Mouse (Mus musculus): Measurements from ENCODE around the gene Aif1l. TPM values are rescaled to one million over a fixed set of nuclear protein-coding genes. Genes with fewer than 3 reads are reported as not detected.

The Aif1l gene
- total RNA-seq (2014; rRNA removed; ENCODE audit: low replicate concordance): 21.6 and 35.9 TPM in 2 replicates
- 36.5 and 37.4 TPM in 2 replicates for polyA plus RNA-seq (2015; fragmentation: Nextera tagmentation; extraction: Ambion mirVana)

DNA sequence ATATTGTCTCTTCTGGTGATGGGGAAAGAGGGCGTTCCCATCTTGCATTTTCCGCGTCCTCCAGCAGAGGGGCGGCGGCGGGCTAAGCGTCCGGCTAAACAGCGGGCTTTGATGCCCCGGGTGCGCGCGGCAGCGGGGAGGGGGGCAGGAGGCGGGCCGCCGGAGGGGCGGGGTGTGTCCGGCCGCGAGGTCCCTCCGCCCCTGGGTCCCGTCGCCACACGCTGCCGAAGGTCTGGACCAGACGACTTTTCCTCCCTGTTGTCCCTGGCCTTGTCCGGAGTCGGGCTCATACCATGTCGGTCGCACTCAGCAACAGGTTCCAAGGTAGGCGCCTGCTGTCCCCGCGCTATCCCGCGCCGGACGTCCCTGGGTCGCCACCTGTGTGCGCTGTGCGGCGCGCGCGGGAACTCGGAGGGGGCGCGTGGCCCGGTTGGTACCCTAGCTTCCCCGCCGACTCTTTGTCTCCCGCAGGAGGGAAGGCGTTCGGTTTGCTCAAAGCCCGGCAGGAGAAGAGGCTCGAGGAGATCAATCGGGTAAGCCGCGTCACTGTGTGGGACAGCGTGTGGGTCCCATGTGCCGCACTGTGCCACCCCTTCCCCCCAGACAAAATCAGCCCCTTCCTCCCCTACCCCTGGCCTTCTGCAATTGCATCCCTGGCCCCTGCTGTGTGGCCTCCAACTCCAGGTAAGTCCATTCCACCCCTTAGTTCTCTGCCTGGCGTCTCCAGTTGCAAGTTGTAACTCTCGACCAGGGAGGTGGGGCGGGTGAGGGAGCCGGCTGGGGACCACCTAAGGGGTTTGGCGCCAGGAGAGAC, at the start of gene Aif1l:
Gene Aif1l, plus strand, starts transcription at position 82 of the 814 bp plus-strand sequence.
- no peaks in the 10 kb centered on the region for H3K9me3 ChIP-seq (replicated peaks; ENCODE audit: control insufficient read depth, low read length)
- H3K9ac ChIP-seq (replicated peaks; ENCODE audit: low read depth, low read length): peak within 1 kb of the TSS; percentile 53; the same call in 1 of the 2 replicates
- peaks cover 15% of the 10 kb centered on the region; the same call in 1 of the 2 replicates for H3K4me1 ChIP-seq (ENCODE audit: control insufficient read depth, insufficient read depth)
- peak within 1 kb of the TSS; percentile 93 for H3K4me2 ChIP-seq (ENCODE audit: low read depth, low read length)
- WGBS: under 1% methylated on average over 65 of the region's 66 CpGs
- TF ChIP-seq CTCF (IDR thresholded peaks at IDR 0.05; ENCODE audit: low read depth) (peak; percentile 45), EP300 (IDR thresholded peaks at IDR 0.05; ENCODE audit: low read depth) (no peak)
- no peak within 1 kb of the TSS for H3K27ac ChIP-seq (ENCODE audit: low read depth)
- ATAC-seq (ENCODE audit: insufficient read depth, low read depth) (peak; percentile 31; the same call in 1 of the 2 replicates), DNase-seq (ENCODE audit: low spot score) (peak; percentile 76)
- no peaks in the 10 kb centered on the region for H3K27me3 ChIP-seq (ENCODE audit: control insufficient read depth, insufficient read depth, low read length)
- peak within 1 kb of the TSS; percentile 58 for H3K4me3 ChIP-seq (ENCODE audit: low read depth, low read length)
- H3K36me3 ChIP-seq (replicated peaks; ENCODE audit: control insufficient read depth, insufficient read depth, low read length): no peaks in the 10 kb centered on the region

GRCm38 (mm10) chr2:31900932-31901331, 49.0 kb upstream of the Aif1l start:
- no peaks in the 10 kb centered on the region for H3K4me1 ChIP-seq (ENCODE audit: control insufficient read depth, insufficient read depth)
- H3K27ac ChIP-seq (ENCODE audit: low read depth): no peak overlapping the region
- no peaks in the 10 kb centered on the region for H3K27me3 ChIP-seq (ENCODE audit: control insufficient read depth, insufficient read depth, low read length)
- no peaks in the 10 kb centered on the region for H3K9me3 ChIP-seq (replicated peaks; ENCODE audit: control insufficient read depth, low read length)
- ATAC-seq (ENCODE audit: insufficient read depth, low read depth): no peak
- DNase-seq (ENCODE audit: low spot score): no peak
- no peak overlapping the region for H3K9ac ChIP-seq (replicated peaks; ENCODE audit: low read depth, low read length)
- no peak for TF ChIP-seq EP300 (IDR thresholded peaks at IDR 0.05; ENCODE audit: low read depth)
- no peak for TF ChIP-seq CTCF (IDR thresholded peaks at IDR 0.05; ENCODE audit: low read depth)
- WGBS: 47% methylated on average over 4 of the region's 4 CpGs
- H3K36me3 ChIP-seq (replicated peaks; ENCODE audit: control insufficient read depth, insufficient read depth, low read length): no peaks in the 10 kb centered on the region
- no peak overlapping the region for H3K4me3 ChIP-seq (ENCODE audit: low read depth, low read length)
- H3K4me2 ChIP-seq (ENCODE audit: low read depth, low read length): no peak overlapping the region

GRCm38 (mm10) chr2:31901659-31902362, 48.1 kb upstream of the Aif1l start:
- Histone ChIP-seq H3K9ac (replicated peaks; ENCODE audit: low read depth, low read length) (no peak overlapping the region), H3K4me1 (ENCODE audit: control insufficient read depth, insufficient read depth) (no peaks in the 10 kb centered on the region), H3K27ac (ENCODE audit: low read depth) (no peak overlapping the region), H3K4me3 (ENCODE audit: low read depth, low read length) (no peak overlapping the region), H3K9me3 (replicated peaks; ENCODE audit: control insufficient read depth, low read length) (no peaks in the 10 kb centered on the region), H3K27me3 (ENCODE audit: control insufficient read depth, insufficient read depth, low read length) (no peaks in the 10 kb centered on the region), H3K36me3 (replicated peaks; ENCODE audit: control insufficient read depth, insufficient read depth, low read length) (no peaks in the 10 kb centered on the region), H3K4me2 (ENCODE audit: low read depth, low read length) (no peak overlapping the region)
- no peak for ATAC-seq (ENCODE audit: insufficient read depth, low read depth)
- TF ChIP-seq EP300 (IDR thresholded peaks at IDR 0.05; ENCODE audit: low read depth) (no peak), CTCF (IDR thresholded peaks at IDR 0.05; ENCODE audit: low read depth) (no peak)
- no peak for DNase-seq (ENCODE audit: low spot score)
- WGBS: 56% methylated on average over 4 of the region's 4 CpGs

DNA sequence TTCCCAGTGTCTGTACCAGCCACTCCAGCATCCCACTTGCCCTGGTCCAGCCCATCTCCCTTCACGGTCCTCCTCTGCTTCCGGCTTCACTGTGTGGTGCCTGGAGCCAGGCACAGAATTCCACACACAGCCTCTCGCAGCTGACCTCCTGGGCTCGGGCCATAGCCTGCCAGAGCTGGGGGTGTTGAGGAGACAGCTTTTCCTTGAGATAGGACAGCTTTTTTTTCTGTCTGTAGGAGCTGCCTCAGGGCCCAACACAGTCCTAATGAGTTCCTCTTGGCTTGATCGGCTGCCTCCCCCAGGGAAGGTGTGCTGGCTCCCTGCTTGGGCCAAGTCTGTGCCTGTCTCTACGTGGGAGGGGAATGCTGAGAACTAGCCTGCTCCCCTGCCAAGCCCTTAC, 45.9 kb upstream of the Aif1l start:
- ATAC-seq (ENCODE audit: insufficient read depth, low read depth) (no peak), DNase-seq (ENCODE audit: low spot score) (no peak)
- WGBS: 34% methylated on average over 6 of the region's 6 CpGs
- H3K27ac ChIP-seq (ENCODE audit: low read depth): no peak overlapping the region
- no peak overlapping the region for H3K9ac ChIP-seq (replicated peaks; ENCODE audit: low read depth, low read length)
- no peaks in the 10 kb centered on the region for H3K36me3 ChIP-seq (replicated peaks; ENCODE audit: control insufficient read depth, insufficient read depth, low read length)
- no peaks in the 10 kb centered on the region for H3K9me3 ChIP-seq (replicated peaks; ENCODE audit: control insufficient read depth, low read length)
- no peaks in the 10 kb centered on the region for H3K4me1 ChIP-seq (ENCODE audit: control insufficient read depth, insufficient read depth)
- no peak for TF ChIP-seq CTCF (IDR thresholded peaks at IDR 0.05; ENCODE audit: low read depth)
- no peak for TF ChIP-seq EP300 (IDR thresholded peaks at IDR 0.05; ENCODE audit: low read depth)
- H3K27me3 ChIP-seq (ENCODE audit: control insufficient read depth, insufficient read depth, low read length): no peaks in the 10 kb centered on the region
- H3K4me2 ChIP-seq (ENCODE audit: low read depth, low read length): no peak overlapping the region
- H3K4me3 ChIP-seq (ENCODE audit: low read depth, low read length): no peak overlapping the region

DNA sequence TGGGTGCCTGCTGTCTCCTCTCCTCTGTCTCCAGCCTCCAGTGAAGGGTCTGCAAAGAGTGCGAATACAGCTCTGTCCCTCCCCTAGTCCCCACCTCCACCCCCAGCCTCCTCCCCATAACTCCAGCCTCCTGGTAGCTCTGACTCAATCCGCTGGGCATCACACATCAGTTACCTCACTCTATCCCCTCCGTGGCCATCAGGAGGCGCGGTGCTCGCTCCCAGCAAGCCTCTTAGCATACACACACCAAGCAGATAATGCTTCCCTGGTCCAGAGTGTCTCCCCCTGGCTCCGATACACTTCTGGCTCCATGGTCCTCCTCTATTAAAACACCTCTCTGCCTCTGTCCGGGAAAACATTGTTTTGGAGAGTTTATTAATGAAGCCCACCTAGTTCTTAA, 45.3 kb upstream of the Aif1l start:
- Histone ChIP-seq H3K27me3 (ENCODE audit: control insufficient read depth, insufficient read depth, low read length) (no peaks in the 10 kb centered on the region), H3K4me2 (ENCODE audit: low read depth, low read length) (no peak overlapping the region), H3K9ac (replicated peaks; ENCODE audit: low read depth, low read length) (no peak overlapping the region), H3K4me1 (ENCODE audit: control insufficient read depth, insufficient read depth) (no peaks in the 10 kb centered on the region), H3K4me3 (ENCODE audit: low read depth, low read length) (no peak overlapping the region), H3K27ac (ENCODE audit: low read depth) (no peak overlapping the region), H3K36me3 (replicated peaks; ENCODE audit: control insufficient read depth, insufficient read depth, low read length) (no peaks in the 10 kb centered on the region), H3K9me3 (replicated peaks; ENCODE audit: control insufficient read depth, low read length) (no peaks in the 10 kb centered on the region)
- 13% methylated on average over 8 of the region's 8 CpGs for WGBS
- no peak for ATAC-seq (ENCODE audit: insufficient read depth, low read depth)
- peak; percentile 18 for TF ChIP-seq CTCF (IDR thresholded peaks at IDR 0.05; ENCODE audit: low read depth)
- TF ChIP-seq EP300 (IDR thresholded peaks at IDR 0.05; ENCODE audit: low read depth): no peak
- no peak for DNase-seq (ENCODE audit: low spot score)

Data from heart, postnatal 0 days (tissue).